Mouse (Mus musculus): ENCODE results near the gene Slc8a3.

Gene Slc8a3

DNA sequence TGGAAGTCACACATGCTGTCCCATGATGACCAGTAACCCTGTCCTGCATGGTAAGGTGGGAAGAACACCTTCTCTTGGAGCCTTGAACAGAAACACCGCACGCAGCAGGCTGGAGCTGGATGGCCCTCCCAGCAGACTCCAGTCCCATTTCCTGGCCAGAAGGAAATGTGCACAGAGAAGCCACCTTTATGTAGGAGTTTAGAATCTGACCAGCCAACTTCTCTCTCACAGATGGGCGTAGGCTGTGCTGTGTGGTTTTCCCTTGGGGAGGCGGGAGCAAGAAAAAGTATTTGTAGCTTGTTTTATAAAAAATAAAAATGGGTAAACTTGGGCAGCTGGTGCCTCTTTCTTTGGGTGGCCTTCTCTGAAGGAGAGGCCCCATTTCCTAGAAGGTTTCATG is 146.9 kb downstream of the Slc8a3 start:
- peak; percentile 32 to 70 for DNase-seq (ENCODE audit: low spot score in 2 of 2)

DNA sequence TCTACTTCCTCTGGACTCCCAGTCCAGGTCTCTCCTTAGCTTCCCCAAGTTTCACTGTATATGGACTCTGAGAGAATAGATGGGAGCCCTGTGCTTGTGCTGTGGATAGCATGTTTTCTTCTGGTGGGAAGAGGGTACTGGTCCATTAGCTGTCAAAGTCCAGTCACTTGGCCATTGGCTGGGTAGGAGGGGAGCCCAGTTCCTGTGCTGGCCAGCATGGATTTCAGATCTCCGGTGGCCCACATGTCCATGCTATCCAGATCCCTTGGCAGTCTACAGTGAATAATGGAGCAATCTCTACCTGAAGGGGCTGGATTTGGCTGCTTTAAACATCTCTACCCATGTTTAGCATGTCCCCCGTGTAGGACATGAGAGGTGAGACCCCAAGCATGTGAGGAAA is 148.0 kb downstream of the Slc8a3 start:
- no peak for DNase-seq (ENCODE audit: low spot score in 2 of 2)

DNA sequence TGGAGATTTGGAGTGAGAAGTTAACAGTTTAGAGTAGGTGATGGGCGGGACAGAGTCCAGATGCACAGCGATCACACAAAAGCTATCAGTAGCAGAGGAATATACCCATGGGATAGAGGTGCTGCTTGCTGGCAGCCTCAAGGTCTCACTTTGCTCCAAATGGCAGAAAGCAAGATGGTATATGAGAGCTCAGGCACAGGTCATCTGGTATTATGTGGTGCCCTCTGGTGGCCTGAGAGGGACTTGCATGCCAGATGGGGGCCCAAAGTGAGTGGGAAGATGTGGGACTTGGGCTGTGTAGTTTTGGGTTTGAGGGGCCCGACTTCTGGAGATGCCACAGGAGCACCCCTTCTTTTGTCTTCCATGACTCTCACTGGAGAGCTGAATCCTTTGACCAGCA is 150.9 kb downstream of the Slc8a3 start:
- DNase-seq (ENCODE audit: low spot score in 2 of 2), result peak; percentile 29 to 30

DNA sequence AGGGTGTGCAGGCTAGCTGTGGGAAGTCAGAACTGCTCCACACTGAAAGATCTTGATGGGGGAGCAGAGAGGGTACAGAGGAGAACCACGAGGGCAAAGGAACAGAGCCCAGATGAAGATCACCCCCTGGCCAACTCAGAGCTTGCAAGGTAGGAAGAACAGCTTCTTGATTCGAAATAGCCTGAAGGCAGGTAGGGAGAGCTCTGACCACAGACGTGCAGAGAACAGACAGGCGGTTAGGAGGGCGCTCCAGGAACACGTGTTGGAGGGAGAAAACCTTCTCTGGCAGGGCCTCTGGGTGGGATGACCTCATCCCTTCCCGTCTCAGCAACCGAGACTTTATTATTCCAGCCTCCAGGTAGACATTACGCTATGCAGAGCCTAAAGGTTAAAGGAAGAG is 157.7 kb downstream of the Slc8a3 start:
- DNase-seq (ENCODE audit: low spot score in 2 of 2), result no peak

DNA sequence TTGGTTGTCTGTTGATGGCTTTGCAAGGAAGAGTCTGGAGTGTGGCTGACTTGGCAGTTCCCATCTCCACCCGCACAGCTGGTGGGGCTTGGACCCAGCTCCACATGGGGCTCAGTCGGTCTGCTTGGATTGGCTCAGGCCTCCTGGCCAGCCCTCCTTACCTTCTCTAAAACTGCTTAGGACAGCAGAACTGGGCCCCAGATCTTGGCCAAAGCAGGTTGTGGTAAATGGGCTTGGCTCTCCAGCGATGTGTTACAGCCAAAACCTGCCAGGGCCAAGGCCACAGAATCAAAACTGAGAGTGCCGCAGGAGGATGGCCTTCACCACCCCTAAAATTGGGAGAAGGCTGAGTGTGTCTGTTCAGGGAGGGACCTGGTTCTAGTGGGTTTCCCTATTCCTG is 159.1 kb downstream of the Slc8a3 start:
- DNase-seq (ENCODE audit: low spot score in 2 of 2), result no peak

DNA sequence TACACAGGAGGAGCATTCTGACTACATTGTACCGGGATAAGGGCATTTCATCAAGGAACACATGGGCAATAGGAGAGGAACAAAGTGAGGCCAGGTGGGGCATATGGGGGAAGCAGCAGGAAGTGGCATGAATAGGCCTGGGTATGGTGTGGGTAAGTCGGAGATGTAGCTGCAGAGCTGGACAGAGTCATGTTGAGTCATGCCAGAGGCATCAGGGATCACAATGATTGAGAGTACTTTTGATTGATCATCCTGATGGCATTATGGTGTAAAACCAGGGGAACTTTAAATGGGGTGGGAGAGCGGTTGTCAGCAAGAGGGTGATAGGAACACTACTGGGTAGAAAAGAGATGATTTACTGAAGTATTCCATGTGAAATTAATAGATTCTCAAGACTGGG is 160.0 kb downstream of the Slc8a3 start:
- no peak for DNase-seq (ENCODE audit: low spot score in 2 of 2)

DNA sequence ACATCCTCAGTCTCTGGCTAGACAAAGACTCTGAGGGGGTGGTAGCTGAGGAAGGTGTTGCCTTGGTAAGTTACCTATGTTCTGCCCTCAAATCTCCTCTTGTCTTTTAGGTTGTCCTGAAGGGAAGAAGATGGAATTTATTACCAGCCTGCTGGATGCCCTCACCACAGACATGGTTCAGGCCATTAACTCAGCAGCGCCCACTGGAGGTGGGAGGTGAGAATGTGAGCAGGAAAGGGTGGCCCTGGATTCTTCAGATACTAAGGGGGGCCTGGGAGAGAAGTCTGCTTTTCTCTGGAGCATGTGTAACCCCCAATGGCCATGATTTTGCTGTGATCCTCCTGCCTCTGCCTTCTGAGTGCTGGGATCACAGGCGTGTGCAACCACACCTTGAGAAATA is 162.9 kb downstream of the Slc8a3 start:
- no peak for DNase-seq (ENCODE audit: low spot score in 2 of 2)

DNA sequence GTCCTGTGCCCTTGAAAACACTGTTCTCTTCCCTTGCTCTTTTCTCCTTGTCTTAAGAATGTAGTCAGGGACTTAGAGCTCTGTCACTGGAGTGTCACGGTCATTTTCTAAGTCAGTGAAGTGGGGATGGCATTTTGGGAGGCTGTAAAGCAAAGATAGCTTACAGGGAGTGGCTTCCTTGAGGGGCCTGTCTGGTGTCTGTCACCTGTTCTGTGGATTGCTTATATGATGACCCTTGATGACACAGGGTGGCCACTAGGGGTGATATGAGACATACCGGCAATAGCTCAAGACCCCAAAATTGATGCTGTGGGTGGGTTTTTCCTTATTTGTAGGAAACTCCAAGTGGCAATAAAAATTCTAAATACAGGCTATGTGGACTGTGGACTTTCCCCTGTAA is 164.5 kb downstream of the Slc8a3 start:
- DNase-seq (ENCODE audit: low spot score in 2 of 2), result no peak

DNA sequence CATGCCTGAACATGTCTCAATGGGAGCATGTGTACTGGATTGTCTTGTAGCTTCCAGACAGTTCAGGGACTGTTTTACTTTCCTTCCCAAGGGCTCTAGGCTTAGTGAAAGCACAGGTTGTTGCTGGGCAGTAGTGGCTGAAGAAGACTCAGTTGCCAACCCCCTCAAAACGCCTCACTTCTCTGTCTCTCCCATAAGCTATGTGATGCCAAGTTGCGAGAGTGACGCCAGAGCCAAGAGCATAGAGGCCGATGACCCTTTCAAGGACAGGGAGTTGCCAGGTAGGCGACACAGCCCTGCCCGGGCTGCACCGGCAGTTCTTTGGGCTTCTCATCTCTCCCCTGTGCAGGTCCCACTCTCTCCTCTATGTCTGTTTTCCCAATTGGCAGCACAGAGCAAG is 164.9 kb downstream of the Slc8a3 start:
- DNase-seq (ENCODE audit: low spot score in 2 of 2), result no peak

DNA sequence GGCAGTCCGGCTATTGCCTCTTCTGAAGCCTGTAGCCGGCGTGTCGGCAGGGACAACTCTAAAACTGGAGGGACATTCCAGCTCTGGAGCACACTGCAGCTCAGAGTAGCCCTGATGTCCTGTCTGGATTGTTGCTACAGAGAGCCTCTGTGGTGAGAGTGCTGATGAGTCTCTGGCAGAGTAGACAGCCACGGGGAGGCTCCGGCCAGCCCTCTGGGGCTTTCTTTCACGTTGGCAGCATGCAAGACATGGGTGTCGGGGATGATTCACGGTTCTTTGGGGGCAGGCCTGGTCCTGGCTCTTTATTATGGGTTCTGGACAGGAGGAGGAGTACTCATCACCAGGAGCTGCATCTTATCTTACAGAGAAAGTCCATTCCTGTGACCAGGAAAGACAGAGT is 165.8 kb downstream of the Slc8a3 start:
- no peak for DNase-seq (ENCODE audit: low spot score in 2 of 2)

DNA sequence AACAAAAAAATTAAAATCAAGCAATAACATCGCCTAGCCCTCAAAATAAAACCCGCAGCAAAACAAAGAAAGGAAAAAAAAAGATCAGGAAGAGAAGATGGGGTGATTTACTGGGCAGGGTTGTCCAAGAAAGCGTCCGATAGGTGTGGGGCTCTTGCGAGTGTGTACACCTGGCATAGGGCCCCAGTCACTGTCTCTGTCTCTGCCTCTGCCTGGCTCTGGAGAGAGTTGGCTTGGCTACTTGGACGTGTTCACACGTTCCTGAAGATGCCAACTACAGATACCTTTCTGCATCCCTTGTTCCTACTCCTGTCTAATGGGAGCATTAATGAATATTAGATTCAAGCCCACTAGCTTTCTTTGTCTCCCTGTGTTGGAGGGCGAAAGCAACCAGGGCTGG is 166.4 kb downstream of the Slc8a3 start:
- no peak for DNase-seq (ENCODE audit: low spot score in 2 of 2)

DNA sequence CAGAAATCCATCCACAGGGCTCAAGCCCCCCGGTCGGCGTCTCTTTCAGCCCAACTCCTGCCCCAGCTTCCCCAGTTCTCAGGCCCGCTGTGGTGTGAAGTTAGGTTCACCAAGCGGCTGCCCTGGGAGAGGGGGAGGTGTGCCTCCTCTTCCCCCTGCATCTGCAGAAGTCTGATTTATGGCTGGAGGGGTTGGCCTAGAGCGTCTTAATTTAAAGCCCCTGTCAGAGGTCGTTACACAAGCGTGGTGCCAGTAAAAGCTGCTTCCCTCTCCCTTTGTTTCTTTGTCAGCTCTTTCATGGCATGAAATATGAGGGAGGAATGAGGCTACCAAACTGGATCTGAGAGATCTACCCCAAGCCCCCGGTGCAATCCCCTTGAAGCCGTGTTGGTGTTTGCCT is 166.9 kb downstream of the Slc8a3 start:
- no peak for DNase-seq (ENCODE audit: low spot score in 2 of 2)

DNA sequence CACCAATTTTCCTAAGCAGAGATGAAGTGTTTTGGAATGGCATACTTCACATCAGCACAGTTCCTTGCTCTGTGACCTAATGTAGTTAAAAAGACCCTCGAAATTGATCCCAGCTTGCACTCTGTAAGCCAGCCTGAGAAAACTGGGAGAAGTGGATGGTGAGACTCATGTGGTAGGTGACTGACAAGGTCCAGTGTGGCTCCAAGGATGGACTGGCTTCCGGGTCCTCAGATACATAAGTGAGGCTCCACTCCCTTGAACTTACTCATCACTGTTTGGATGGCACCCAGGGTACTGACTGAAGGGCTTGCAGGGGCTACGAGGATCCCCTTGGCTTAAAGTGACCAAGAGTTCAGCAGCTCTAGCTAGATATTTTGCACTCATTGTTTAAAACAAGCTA is 169.4 kb downstream of the Slc8a3 start:
- no peak for DNase-seq (ENCODE audit: low spot score in 2 of 2)

DNA sequence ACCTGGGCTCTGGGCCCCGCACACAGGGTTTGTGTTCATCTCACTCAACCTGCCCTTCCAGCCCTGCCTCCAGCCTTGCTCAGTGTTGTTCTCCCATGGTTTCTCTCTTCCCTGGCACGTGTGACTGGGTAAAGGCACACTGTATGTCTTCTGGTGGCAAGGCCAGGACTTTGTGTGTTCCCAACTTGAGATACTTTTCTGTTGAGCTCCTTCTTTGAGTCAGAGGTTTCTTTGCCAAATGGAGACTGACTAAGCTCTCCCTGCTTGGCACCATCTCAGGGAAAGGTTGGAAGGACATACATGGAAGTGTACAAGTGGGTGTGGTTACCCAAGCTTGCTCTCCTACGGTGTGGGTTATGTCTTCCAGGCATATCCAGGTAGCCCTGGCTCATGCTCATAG is 169.8 kb downstream of the Slc8a3 start:
- DNase-seq (ENCODE audit: low spot score in 2 of 2), result no peak

DNA sequence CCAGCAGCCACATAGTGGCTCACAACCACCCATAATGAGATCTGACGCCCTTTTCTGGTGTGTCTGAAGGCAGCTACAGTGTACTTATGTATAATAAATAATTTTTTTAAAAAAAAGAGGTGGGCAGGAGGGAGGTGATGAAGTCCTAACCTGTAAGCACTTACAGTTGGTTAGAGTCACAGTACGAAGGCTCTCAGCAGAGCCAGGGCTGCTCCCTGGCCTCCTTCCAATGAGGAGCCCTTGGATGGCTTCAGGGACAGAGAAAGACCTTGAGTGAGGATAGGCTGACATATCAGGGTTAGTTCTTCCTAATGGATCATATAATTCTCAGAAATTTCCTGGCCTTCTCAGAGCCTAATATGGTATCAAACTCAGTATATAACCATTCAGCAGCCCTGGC is 171.7 kb downstream of the Slc8a3 start:
- no peak for DNase-seq (ENCODE audit: low spot score in 2 of 2)

DNA sequence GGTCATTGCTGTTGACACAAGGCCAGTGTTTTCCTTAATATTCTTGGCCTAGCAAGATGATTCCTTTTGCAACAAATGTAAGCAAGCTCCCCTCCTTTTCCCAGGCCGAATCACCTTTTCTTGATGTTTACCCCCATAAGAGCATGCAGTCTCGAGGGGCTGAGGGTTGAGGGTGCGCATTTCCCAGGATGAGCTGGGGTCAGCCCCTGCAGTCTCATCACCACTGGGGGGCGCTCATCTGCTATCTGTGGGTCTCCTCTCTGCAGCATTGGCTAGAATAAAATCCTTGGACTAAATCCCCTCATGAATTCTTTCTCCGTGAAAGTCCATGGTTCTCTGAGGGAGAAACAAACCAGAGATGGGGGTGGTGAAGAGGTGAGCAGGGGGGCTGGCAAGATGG is 172.1 kb downstream of the Slc8a3 start:
- DNase-seq (ENCODE audit: low spot score in 2 of 2), result no peak

DNA sequence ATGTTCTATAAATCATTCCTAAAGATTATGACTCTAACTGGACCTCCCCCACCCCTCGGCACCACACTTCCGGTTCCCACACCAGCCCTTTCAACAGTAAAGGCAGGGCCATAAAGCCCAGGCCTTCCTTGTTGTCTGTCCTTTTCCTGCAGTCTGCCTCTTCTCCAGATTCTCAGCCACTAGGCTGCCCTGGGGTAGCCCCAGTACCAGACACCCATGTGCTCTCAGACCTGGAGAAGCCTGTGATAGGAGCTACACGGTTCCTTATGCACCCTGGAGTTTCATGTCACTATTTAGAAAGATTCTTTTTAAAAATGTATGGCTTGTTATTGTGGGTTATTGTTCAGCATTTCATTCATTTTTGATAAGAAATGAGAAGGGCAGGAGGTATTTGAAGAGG is 172.6 kb downstream of the Slc8a3 start:
- DNase-seq (ENCODE audit: low spot score in 2 of 2), result no peak

DNA sequence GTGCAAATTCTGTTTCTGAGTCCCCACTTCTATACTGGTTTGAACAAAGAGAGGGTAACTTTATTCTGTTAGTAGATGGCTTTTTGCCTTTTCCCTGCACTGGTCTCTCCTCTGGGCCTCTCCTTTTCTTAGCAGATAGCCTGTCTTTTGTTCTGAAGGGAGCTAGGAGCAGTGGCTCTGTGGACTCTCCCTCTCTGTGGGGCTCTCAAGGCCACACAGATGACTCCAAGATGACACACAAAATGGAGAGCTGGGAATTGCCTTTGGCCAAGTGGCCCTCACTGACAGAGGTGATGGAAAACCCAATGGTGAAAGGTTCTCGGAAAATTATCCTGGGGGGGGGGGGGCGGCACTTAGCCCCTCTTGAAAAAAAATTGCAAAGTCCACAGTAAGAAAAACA is 173.0 kb downstream of the Slc8a3 start:
- no peak for DNase-seq (ENCODE audit: low spot score in 2 of 2)

DNA sequence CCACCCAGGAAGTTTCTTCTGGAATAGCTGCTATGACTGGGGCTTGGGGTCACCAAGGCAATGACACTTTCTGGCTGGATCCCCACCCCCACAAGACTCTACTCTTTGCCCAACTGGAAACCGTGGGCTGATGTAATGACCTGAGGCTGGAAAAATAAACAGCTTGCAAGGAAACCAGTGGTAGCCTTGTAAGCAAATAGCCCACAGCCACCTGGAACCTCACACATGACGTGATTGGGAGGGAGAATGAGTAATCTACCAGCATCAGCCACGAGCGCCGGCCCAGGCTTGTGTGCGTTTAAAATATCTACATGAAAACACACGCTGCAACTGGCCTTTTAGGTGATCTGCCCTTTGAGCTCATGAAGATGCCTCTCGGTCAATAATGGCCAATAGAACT is 176.1 kb downstream of the Slc8a3 start:
- no peak for DNase-seq (ENCODE audit: low spot score in 2 of 2)

DNA sequence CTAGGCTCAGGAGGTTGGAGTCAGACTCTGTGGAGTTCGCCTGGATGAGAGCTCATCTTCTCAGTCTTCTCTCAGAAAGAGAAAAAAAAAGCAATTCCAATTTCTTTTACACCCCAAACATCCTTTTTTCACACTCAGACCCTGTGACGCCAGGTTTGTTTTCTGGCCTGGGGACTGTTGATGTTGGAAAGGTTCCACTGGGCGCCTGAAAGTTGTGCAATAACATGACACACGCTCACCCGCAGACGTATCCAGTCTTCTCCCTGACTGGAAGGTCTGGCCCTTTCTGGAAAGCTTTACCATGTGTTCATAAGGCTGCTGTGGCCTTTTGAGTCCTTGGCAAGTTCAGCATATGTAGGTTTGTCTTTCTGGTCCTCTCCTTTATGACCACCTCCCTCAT is 177.3 kb downstream of the Slc8a3 start:
- no peak for DNase-seq (ENCODE audit: low spot score in 2 of 2)

DNA sequence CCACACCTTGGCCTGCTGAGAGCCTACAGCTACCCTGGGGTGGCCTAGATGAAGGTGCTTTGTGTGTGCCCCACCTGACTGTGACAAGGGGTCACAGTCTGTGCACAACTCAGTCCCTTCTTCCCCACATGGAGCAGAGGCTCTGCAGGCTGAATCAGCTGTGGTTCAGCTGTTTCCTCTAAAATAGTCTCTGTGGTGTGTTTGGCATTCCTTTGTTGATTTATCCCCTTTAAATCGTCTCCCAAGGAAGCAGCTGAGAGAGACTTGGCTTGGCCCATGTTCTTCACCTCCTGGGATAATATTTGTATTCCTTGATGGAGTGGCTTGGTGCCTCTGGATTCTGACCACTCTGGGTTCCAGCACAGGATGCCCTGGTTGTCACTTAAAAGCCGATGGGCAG is 180.9 kb downstream of the Slc8a3 start:
- no peak for DNase-seq (ENCODE audit: low spot score in 2 of 2)

DNA sequence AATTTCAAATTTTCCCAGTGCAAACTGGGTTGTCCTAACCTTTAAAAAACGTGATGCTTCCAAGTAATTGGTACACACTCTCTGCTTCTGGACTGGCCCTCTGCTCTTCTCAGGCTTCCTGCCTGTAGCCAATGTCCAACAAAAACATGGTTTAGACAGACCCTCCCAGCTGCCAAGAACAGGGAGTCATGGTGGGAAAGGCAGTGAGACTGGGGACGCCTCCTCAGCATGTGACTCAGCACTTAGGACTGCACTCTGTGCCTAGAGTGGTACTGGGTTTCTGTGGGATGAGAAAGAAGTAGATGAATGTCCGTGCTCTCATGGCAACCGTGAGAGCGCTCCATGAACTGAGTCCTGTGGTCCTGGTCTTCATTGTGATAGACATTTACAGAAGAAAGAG is 182.1 kb downstream of the Slc8a3 start:
- no peak for DNase-seq (ENCODE audit: low spot score in 2 of 2)

DNA sequence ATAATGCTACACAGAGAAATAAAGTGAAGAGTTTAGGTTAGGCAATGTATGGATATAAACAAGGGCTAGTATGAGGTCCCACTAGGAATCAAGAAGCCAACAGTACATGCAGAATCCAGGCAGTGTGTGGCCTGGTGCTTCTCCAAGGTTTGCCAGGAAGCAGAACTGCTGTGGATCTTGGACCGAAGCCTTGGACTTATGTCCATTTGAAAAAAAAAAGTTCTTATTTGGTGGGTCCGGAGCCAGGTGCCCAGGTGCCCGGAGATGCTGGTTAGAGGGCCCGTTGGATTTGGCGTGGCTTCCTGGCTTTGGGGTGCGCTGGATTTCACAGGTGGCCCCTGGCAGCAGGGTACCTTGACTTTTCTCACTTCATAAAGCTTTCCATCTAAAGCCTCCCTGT is 185.0 kb downstream of the Slc8a3 start:
- no peak for DNase-seq (ENCODE audit: low spot score in 2 of 2)
